Mouse (Mus musculus) ES-Bruce4 (cell line): ENCODE results near the gene Mcoln3.

Source experiments
- CTCF ChIP-seq: IDR thresholded peaks from one replicate; pipeline ENCODE4 v1.8.1; 2011; ENCODE audit warnings: low read depth, low read length
- POLR2A ChIP-seq: IDR thresholded peaks from one replicate; pipeline ENCODE4 v1.8.1; 2011; ENCODE audit warnings: low read length; ENCODE audit not compliant: insufficient read depth

DNA sequence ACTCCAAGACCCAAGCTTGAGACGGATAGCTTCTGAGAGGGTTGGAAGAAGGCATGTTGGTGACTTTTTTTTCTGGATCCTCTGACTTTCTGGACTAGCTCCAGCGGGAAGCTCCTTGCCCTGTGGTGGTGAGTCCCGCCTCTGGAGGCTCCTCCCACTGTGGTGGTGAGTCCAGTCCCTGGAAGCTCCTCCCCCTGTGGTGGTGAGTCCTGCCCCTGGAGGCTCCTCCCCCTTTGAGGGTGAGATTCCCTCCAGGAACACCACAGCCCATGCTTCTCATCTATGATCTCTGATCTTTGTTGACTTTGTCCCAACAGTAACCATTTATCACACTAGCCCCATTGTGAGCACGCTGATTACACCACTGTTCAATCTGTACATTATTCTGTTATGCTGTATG lies 44.9 kb downstream of the Mcoln3 start:
- TF ChIP-seq POLR2A (no peak), CTCF (no peak)
